ENCODE assay signal across 16 mouse cellular contexts in genomic region chr14:76195324-76195723, GRCm38 (mm10).
DNase-seq lines count a peak whose midpoint lies in the region; ATAC-seq and TF ChIP-seq lines count a peak whose summit lies in the region.
"Had no signal": no experiment of that assay in that cellular context is flagged by ENCODE, and none has a peak within 500 bp of the region (broad histone marks: within the 10 kb centered on the region; RNA-seq: fewer than 3 reads in every experiment).

No protein-coding gene starts in this region.

- TF ChIP-seq POLR2A in bone marrow macrophage, adult 2 months (IDR thresholded peaks at IDR 0.05; ENCODE audit: borderline replicate concordance, low read depth, low read length), result no peak

- peaks cover 25% of the 10 kb centered on the region for H3K4me1 ChIP-seq in bone marrow macrophage, adult 2 months (ENCODE audit: control insufficient read depth, insufficient read depth, low read length)
- H3K4me1 ChIP-seq in lung, postnatal 0 days (ENCODE audit: insufficient read depth, low read depth, low read length), result 0 out of 2 replicates have a peak, but pooled peaks cover 5% of the 10 kb centered on the region
- H3K4me1 ChIP-seq: embryonic facial prominence, embryonic 15.5 days; hindbrain, embryonic 15.5 days; liver, embryonic 12.5 days had no signal

- no peak overlapping the region for H3K4me2 ChIP-seq in lung, postnatal 0 days (replicated peaks; ENCODE audit: low read depth, low read length)
- H3K4me2 ChIP-seq: embryonic facial prominence, embryonic 15.5 days; hindbrain, embryonic 15.5 days; liver, embryonic 12.5 days; neural tube, embryonic 12.5 days had no signal

- peak overlapping the region; percentile 78 for H3K27ac ChIP-seq in bone marrow macrophage, adult 2 months (ENCODE audit: insufficient read depth, low read depth, low read length)
- no peak overlapping the region for H3K27ac ChIP-seq in lung, postnatal 0 days (ENCODE audit: low read length)
- H3K27ac ChIP-seq: embryonic facial prominence, embryonic 15.5 days; hindbrain, embryonic 15.5 days; liver, embryonic 12.5 days; neural tube, embryonic 12.5 days had no signal

- H3K36me3 ChIP-seq in lung, postnatal 0 days (ENCODE audit: insufficient read depth, low read length), result no peaks in the 10 kb centered on the region
- H3K36me3 ChIP-seq: embryonic facial prominence, embryonic 15.5 days; hindbrain, embryonic 15.5 days; liver, embryonic 12.5 days; neural tube, embryonic 12.5 days had no signal

- TF ChIP-seq EP300 in lung, postnatal 0 days (IDR thresholded peaks at IDR 0.05), result no peak

- no peaks in the 10 kb centered on the region for H3K27me3 ChIP-seq in lung, postnatal 0 days (replicated peaks; ENCODE audit: insufficient read depth, low read length)
- H3K27me3 ChIP-seq: embryonic facial prominence, embryonic 15.5 days; hindbrain, embryonic 15.5 days; liver, embryonic 12.5 days; neural tube, embryonic 12.5 days had no signal

- 49% methylated on average over 10 of the region's 10 CpGs for WGBS in lung, postnatal 0 days

- ATAC-seq in lung, postnatal 0 days, result peak; percentile 81
- ATAC-seq in CD4-positive, CD25-positive, alpha-beta regulatory T cell, adult 4 months, result no peak
- ATAC-seq: intestine, postnatal 0 days; liver, embryonic 12.5 days had no signal

- no peak overlapping the region for H3K9ac ChIP-seq in lung, postnatal 0 days (replicated peaks; ENCODE audit: low read depth)
- H3K9ac ChIP-seq: embryonic facial prominence, embryonic 15.5 days; hindbrain, embryonic 15.5 days; liver, embryonic 12.5 days; neural tube, embryonic 12.5 days had no signal

- intact Hi-C loops in heart, postnatal 25 days (cut with DNase I), result no loop called here

- no peak for TF ChIP-seq CTCF in bone marrow macrophage, adult 2 months (IDR thresholded peaks at IDR 0.05; ENCODE audit: low read depth, low read length)
- 0 out of 2 replicates have a peak, but pooled peaks have one; percentile 8 for TF ChIP-seq CTCF in lung, postnatal 0 days (IDR thresholded peaks at IDR 0.05)

- H3K9me3 ChIP-seq in lung, postnatal 0 days (ENCODE audit: low read length), result no peaks in the 10 kb centered on the region
- H3K9me3 ChIP-seq: embryonic facial prominence, embryonic 15.5 days; hindbrain, embryonic 15.5 days; liver, embryonic 12.5 days; neural tube, embryonic 12.5 days had no signal

- H3K4me3 ChIP-seq in bone marrow macrophage, adult 2 months (ENCODE audit: insufficient read depth, low read length), result no peak overlapping the region
- H3K4me3 ChIP-seq in lung, postnatal 0 days (ENCODE audit: low read depth, low read length), result no peak overlapping the region
- H3K4me3 ChIP-seq: embryonic facial prominence, embryonic 15.5 days; hindbrain, embryonic 15.5 days; liver, embryonic 12.5 days; neural tube, embryonic 12.5 days had no signal

- DNase-seq in heart, adult 8-10 months (ENCODE audit: low spot score), result peak; percentile 13
- DNase-seq in heart, postnatal 25 days (ENCODE audit: low spot score), result no peak
- DNase-seq in lung, postnatal 0 days (ENCODE audit: low spot score), result peak; percentile 82
- DNase-seq in mesoderm, embryonic 11.5 days (ENCODE audit: low read depth, low spot score), result peak; percentile 42
- DNase-seq in thymus, postnatal 25 days, result no peak
- DNase-seq: adrenal gland, postnatal 25 days; B cell, adult 2 months; left cerebral cortex, postnatal 4 days; thymus, postnatal 14 days had no signal

Comparison
In these comparisons a context has a peak if more than half of its experiments do, and no peak if none do; other contexts are left out.
1. DNase-seq: peak in heart, adult 8-10 months (single experiment), lung, postnatal 0 days (single experiment) and mesoderm, embryonic 11.5 days (single experiment); none in heart, postnatal 25 days (single experiment) and thymus, postnatal 25 days (single experiment).